Mouse (Mus musculus): ENCODE measurements around the gene Lilr4b. TPM values are rescaled to one million over a fixed set of nuclear protein-coding genes. Genes with fewer than 3 reads are reported as not detected.
"Not testable (repeated sequence)": the region's sequence is repeated elsewhere in the genome, so short reads cannot be mapped to it uniquely, and the experiment has no call there.

Gene Lilr4b
- polyA plus RNA-seq, 1 experiment from 2014 or later: 0.38 TPM

DNA sequence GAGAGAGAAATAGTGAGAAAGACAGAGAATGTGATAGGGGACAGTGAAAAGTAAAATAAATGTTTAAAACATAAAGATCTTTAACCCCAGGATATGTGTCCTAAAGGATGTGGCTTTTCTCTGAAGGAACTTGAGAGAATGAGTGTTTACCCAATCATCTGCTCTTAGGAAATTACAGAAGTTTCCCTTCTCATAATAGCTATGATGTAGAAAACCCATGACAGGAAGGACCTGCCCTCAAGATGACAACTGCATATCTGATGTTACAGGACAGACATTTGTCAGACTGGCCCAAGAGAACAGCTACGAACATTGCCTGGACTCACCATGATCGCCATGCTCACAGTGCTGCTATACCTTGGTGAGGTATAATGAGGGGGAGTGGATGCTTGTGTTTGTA is 10.3 kb downstream of the Lilr4b start, which contains the start of gene Lilrb4a:
Gene Lilrb4a (plus strand): TSS at position 266 of the 400 bp plus-strand sequence.
- not testable (repeated sequence) for H3K4me2 ChIP-seq (replicated peaks; ENCODE audit: low read depth, low read length); H3K36me3 ChIP-seq (ENCODE audit: control insufficient read depth, insufficient read depth, low read length); ATAC-seq (ENCODE audit: low FRiP score, low TSS enrichment); H3K27ac ChIP-seq (ENCODE audit: low read depth, low read length); H3K4me1 ChIP-seq (ENCODE audit: control insufficient read depth, insufficient read depth, low read length); H3K27me3 ChIP-seq (ENCODE audit: control insufficient read depth, insufficient read depth, low read length); H3K4me3 ChIP-seq (ENCODE audit: low read length); H3K9me3 ChIP-seq (ENCODE audit: control insufficient read depth, low read length); H3K9ac ChIP-seq (ENCODE audit: low read depth, low read length)
- no CpG with 5 or more reads among the region's 2 CpGs for WGBS

DNA sequence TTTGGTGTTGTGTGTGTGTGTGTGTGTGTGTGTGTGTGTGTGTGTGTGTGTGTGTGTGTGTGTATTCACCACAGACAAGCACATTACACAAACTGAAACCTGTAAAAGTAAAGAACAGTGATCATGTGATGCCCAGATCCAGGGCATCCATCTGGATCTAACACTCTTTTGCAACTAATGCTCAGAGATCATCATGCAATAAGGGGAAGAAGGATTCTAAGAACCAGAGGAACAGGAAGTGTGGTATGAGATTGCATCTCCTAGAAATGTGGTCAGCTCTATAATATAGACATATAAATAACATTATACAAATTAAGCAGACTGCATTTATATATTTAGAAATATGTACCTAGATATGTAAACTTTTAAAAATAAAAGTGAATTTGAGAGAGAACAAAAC is 39.6 kb downstream of the Lilr4b start:
- Histone ChIP-seq H3K4me2 (replicated peaks; ENCODE audit: low read depth, low read length) (no peak overlapping the region), H3K9ac (ENCODE audit: low read depth, low read length) (no peak overlapping the region), H3K4me1 (ENCODE audit: control insufficient read depth, insufficient read depth, low read length) (no peaks in the 10 kb centered on the region), H3K27ac (ENCODE audit: low read depth, low read length) (no peak overlapping the region), H3K9me3 (ENCODE audit: control insufficient read depth, low read length) (no peaks in the 10 kb centered on the region), H3K4me3 (ENCODE audit: low read length) (no peak overlapping the region), H3K36me3 (ENCODE audit: control insufficient read depth, insufficient read depth, low read length) (no peaks in the 10 kb centered on the region), H3K27me3 (ENCODE audit: control insufficient read depth, insufficient read depth, low read length) (no peaks in the 10 kb centered on the region)
- no peak for ATAC-seq (ENCODE audit: low FRiP score, low TSS enrichment)

DNA sequence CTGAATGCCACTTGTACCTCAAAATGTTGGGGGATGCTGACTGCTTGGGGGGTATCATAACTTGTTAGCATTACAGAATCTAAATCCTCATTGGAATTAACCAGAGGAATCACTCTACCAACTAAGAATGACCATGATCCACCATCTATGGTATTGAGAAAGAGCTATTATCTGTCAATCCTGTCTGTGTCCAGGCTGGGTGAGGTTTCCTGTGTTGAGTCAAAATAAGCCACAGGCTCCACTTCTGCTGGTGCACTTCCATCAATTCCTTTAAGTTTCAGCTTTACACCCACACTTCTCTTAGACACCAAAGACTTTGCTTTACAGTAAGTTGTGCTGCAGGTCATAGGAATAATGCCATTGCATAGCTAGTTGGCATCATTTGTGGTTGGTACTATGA is 41.0 kb downstream of the Lilr4b start:
- Histone ChIP-seq H3K4me3 (ENCODE audit: low read length) (no peak overlapping the region), H3K27me3 (ENCODE audit: control insufficient read depth, insufficient read depth, low read length) (no peaks in the 10 kb centered on the region), H3K9me3 (ENCODE audit: control insufficient read depth, low read length) (no peaks in the 10 kb centered on the region), H3K4me1 (ENCODE audit: control insufficient read depth, insufficient read depth, low read length) (no peaks in the 10 kb centered on the region), H3K36me3 (ENCODE audit: control insufficient read depth, insufficient read depth, low read length) (no peaks in the 10 kb centered on the region), H3K9ac (ENCODE audit: low read depth, low read length) (no peak overlapping the region), H3K4me2 (replicated peaks; ENCODE audit: low read depth, low read length) (no peak overlapping the region), H3K27ac (ENCODE audit: low read depth, low read length) (no peak overlapping the region)
- ATAC-seq (ENCODE audit: low FRiP score, low TSS enrichment): no peak

DNA sequence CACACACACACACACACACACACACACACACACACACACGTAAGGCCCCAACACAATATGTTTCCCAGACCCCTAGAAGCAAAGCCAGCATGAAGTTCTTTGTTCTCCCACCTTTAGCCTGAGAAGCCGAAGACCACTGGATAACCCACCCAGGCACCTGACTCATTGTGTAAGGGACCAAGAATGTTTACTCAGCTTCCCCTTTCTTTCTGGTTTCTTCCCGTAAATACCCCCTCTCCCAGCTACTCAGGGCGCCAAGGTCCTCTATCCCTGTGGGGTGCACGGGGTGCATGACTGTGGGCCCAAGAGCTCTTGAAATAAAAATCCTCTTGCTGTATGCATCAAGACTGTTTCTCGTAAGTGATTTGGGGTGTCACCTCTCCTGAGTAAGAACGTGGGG is 45.7 kb downstream of the Lilr4b start:
- no peaks in the 10 kb centered on the region for H3K4me1 ChIP-seq (ENCODE audit: control insufficient read depth, insufficient read depth, low read length)
- no peaks in the 10 kb centered on the region for H3K9me3 ChIP-seq (ENCODE audit: control insufficient read depth, low read length)
- no peak overlapping the region for H3K9ac ChIP-seq (ENCODE audit: low read depth, low read length)
- no peaks in the 10 kb centered on the region for H3K27me3 ChIP-seq (ENCODE audit: control insufficient read depth, insufficient read depth, low read length)
- ATAC-seq (ENCODE audit: low FRiP score, low TSS enrichment): no peak
- WGBS: 81% methylated on average over 7 of the region's 7 CpGs
- no peak overlapping the region for H3K4me2 ChIP-seq (replicated peaks; ENCODE audit: low read depth, low read length)
- no peaks in the 10 kb centered on the region for H3K36me3 ChIP-seq (ENCODE audit: control insufficient read depth, insufficient read depth, low read length)
- no peak overlapping the region for H3K27ac ChIP-seq (ENCODE audit: low read depth, low read length)
- no peak overlapping the region for H3K4me3 ChIP-seq (ENCODE audit: low read length)

DNA sequence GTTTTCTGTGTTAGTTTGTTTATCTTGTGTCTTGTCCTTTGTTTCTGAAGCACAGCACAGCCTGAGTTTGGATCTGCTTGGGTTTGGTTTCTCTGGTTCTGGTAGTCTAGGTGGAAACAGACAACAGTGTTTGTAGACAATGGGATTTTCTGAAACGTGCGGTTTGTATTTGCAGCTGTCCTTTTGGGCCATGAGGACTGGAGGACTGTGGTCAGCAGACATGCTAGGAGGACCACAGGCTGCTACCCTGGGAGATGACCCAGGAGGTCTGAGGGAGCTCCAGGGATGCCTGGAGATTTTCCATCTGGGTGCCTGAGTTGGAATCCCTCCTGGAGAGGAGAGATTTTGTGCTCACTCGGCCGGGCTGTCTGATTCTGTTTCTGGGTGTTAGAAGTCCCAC is 46.2 kb downstream of the Lilr4b start:
- Histone ChIP-seq H3K36me3 (ENCODE audit: control insufficient read depth, insufficient read depth, low read length) (no peaks in the 10 kb centered on the region), H3K9ac (ENCODE audit: low read depth, low read length) (no peak overlapping the region), H3K27me3 (ENCODE audit: control insufficient read depth, insufficient read depth, low read length) (no peaks in the 10 kb centered on the region), H3K4me2 (replicated peaks; ENCODE audit: low read depth, low read length) (no peak overlapping the region), H3K27ac (ENCODE audit: low read depth, low read length) (no peak overlapping the region), H3K9me3 (ENCODE audit: control insufficient read depth, low read length) (no peaks in the 10 kb centered on the region), H3K4me1 (ENCODE audit: control insufficient read depth, insufficient read depth, low read length) (no peaks in the 10 kb centered on the region), H3K4me3 (ENCODE audit: low read length) (no peak overlapping the region)
- 82% methylated on average over 4 of the region's 4 CpGs for WGBS
- no peak for ATAC-seq (ENCODE audit: low FRiP score, low TSS enrichment)

DNA sequence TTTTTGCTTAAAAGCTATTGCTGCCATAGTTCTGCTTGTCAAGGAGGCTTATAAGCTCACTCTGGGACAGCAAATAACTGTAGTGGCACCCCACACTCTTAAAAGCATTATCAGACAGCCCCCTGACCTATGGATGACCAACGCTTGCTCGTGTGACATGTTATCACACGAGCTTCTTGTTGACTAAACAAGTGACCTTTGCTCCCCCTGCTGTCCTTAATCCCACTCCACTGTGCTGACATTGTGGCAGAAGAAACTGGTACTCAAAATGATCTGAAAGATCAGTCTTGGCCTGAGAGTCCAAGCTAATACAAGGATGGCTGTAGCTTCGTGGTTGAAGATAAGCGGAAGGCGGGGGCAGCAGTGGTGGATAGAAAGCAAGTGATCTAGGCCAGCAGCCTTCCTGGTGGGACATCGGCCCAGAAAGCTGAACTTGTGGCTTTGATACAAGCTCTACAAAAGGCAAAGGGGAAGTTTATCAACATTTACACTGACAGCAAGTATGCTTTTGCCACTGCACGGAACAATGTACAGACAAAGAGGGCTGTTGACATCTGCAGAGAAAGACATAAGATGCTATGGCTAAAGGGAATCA is 48.5 kb downstream of the Lilr4b start:
- Histone ChIP-seq H3K36me3 (ENCODE audit: control insufficient read depth, insufficient read depth, low read length) (no peaks in the 10 kb centered on the region), H3K27ac (ENCODE audit: low read depth, low read length) (no peak overlapping the region), H3K27me3 (ENCODE audit: control insufficient read depth, insufficient read depth, low read length) (no peaks in the 10 kb centered on the region), H3K9ac (ENCODE audit: low read depth, low read length) (no peak overlapping the region), H3K9me3 (ENCODE audit: control insufficient read depth, low read length) (no peaks in the 10 kb centered on the region), H3K4me3 (ENCODE audit: low read length) (no peak overlapping the region), H3K4me1 (ENCODE audit: control insufficient read depth, insufficient read depth, low read length) (no peaks in the 10 kb centered on the region), H3K4me2 (replicated peaks; ENCODE audit: low read depth, low read length) (no peak overlapping the region)
- ATAC-seq (ENCODE audit: low FRiP score, low TSS enrichment): no peak
- WGBS: 73% methylated on average over 8 of the region's 8 CpGs

DNA sequence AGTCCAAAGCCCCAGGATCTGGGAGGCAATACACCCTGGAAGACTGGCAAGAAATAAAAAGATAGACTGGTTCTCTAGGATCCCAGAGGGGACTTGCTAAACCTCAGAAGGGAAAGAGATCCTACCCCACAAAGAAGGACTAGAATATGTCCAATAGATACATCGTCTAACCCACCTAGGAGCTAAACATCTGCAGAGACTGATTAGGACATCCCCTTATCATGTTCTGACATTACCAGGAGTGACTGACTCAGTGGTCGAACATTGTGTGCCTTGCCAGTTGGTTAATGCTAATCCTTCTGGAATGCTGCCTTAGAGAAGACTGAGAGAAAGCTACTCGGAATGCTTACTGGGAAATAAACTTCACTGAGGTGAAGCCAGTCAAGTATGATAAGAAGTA is 49.1 kb downstream of the Lilr4b start:
- no peaks in the 10 kb centered on the region for H3K4me1 ChIP-seq (ENCODE audit: control insufficient read depth, insufficient read depth, low read length)
- no peak overlapping the region for H3K9ac ChIP-seq (ENCODE audit: low read depth, low read length)
- no peaks in the 10 kb centered on the region for H3K9me3 ChIP-seq (ENCODE audit: control insufficient read depth, low read length)
- no peaks in the 10 kb centered on the region for H3K27me3 ChIP-seq (ENCODE audit: control insufficient read depth, insufficient read depth, low read length)
- H3K27ac ChIP-seq (ENCODE audit: low read depth, low read length): no peak overlapping the region
- H3K4me2 ChIP-seq (replicated peaks; ENCODE audit: low read depth, low read length): no peak overlapping the region
- ATAC-seq (ENCODE audit: low FRiP score, low TSS enrichment): no peak
- H3K36me3 ChIP-seq (ENCODE audit: control insufficient read depth, insufficient read depth, low read length): no peaks in the 10 kb centered on the region
- H3K4me3 ChIP-seq (ENCODE audit: low read length): no peak overlapping the region
- WGBS: 81% methylated on average over 3 of the region's 3 CpGs

DNA sequence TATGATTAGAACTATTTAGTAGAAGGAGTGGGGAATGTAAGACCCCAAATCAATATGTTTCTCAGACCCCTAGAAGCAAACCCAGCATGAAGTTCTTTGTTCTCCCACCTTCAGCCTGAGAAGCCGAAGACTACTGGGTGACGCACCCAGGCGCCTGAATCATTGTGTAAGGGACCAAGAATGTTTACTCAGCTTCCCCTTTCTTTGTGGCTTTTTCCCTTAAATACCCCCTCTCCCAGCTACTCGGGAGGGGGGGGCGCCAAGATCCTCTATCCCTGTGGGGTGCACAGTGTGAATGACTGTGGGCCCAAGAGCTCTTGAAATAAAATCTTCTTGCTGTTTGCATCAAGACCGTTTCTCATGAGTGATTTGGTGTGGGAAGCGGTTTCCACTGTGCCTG is 50.4 kb downstream of the Lilr4b start:
- Histone ChIP-seq H3K36me3 (ENCODE audit: control insufficient read depth, insufficient read depth, low read length) (no peaks in the 10 kb centered on the region), H3K27me3 (ENCODE audit: control insufficient read depth, insufficient read depth, low read length) (no peaks in the 10 kb centered on the region), H3K4me3 (ENCODE audit: low read length) (no peak overlapping the region), H3K9ac (ENCODE audit: low read depth, low read length) (no peak overlapping the region), H3K27ac (ENCODE audit: low read depth, low read length) (no peak overlapping the region), H3K4me1 (ENCODE audit: control insufficient read depth, insufficient read depth, low read length) (no peaks in the 10 kb centered on the region), H3K4me2 (replicated peaks; ENCODE audit: low read depth, low read length) (no peak overlapping the region), H3K9me3 (ENCODE audit: control insufficient read depth, low read length) (no peaks in the 10 kb centered on the region)
- WGBS: 89% methylated on average over 7 of the region's 7 CpGs
- ATAC-seq (ENCODE audit: low FRiP score, low TSS enrichment): no peak

Data from kidney, embryonic 14.5 days (tissue).